Mouse (Mus musculus): Measurements from ENCODE around the gene Gm21887. TPM values are rescaled to one million over a fixed set of nuclear protein-coding genes. Genes with fewer than 3 reads are reported as not detected.
"Not testable (repeated sequence)": the region's sequence is repeated elsewhere in the genome, so short reads cannot be mapped to it uniquely, and the experiment has no call there.

The Gm21887 gene
- polyA plus RNA-seq, 1 experiment from 2014 or later = 169 TPM

DNA sequence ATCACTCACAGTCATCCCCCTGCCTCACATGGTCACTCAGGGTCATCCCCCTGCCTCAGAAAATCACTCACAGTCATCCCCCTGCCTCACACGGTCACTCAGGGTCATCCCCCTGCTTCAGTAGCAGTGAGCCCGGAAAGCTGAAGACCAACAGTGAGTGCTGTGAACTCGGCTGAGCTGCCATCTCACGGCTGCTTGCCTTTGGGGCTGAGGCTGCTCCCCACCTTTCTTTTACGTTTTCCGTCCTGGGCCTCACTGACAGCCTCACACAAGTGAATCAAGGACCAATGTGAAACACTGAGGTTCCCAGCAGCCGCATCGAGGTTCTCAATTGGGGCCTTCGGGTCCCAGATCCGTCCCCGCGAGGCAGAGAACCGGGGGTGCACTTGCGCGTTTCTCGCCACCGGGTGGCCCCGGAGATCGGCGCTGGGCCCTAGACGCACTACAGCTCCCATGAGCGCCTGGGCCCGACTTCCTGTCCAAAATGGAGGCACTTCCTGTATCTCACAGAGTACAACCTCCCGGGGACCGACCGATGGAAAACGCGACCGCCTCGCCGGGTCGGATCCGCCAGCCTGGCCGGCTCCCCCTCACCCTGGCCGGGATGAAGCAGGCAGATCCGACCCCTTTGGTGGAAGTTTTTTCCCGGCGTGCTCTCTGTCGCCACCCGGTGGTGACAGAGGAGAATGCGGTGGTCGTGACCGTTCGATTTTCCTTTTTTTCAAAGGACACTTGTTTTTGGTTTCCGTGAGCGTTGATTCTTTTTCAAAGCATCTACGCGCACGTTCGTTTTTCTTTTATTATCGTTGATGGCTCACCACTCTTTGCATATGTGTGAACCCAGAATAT is 22.7 kb upstream of the Gm21887 start:
- WGBS = 60% methylated on average over 51 of the region's 51 CpGs
- Histone ChIP-seq H3K27ac (peak overlapping the region; percentile 35), H3K9me3 (peaks cover 74% of the 10 kb centered on the region)

DNA sequence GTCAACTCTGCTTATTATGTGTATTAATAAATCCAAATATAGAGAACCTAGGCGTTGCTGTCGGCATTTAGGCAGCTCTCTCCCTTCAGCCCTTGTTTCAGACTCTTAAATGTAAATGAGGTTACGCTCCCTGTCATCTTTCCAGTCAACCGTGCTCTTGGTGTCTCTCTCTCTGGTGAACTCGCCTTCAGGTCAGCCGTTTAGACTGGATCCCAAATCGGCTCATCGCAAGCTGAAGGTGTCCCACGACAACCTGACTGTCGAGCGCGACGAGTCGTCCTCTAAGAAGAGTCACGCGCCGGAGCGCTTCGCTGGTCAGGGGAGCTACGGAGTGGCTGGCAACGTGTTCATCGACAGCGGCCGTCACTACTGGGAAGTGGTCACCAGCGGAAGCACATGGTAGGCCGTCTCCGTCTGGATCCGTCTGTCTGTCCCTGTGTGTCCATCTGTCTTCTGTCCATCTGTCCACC is 22.1 kb upstream of the Gm21887 start:
- peaks cover 65% of the 10 kb centered on the region for H3K36me3 ChIP-seq

More for the DNA sequence above, 22.7 kb upstream of the Gm21887 start:
- H3K27me3 ChIP-seq; H3K4me1 ChIP-seq (replicated peaks): not testable (repeated sequence)
- peak; percentile 92 for ATAC-seq (ENCODE audit: low FRiP score)
- peak overlapping the region; percentile 26 for H3K4me3 ChIP-seq
- H3K9ac ChIP-seq = peak overlapping the region; percentile 30; the same call in 1 of the 2 replicates
- peaks cover 72% of the 10 kb centered on the region for H3K36me3 ChIP-seq
- H3K4me2 ChIP-seq = peak overlapping the region; percentile 38

DNA sequence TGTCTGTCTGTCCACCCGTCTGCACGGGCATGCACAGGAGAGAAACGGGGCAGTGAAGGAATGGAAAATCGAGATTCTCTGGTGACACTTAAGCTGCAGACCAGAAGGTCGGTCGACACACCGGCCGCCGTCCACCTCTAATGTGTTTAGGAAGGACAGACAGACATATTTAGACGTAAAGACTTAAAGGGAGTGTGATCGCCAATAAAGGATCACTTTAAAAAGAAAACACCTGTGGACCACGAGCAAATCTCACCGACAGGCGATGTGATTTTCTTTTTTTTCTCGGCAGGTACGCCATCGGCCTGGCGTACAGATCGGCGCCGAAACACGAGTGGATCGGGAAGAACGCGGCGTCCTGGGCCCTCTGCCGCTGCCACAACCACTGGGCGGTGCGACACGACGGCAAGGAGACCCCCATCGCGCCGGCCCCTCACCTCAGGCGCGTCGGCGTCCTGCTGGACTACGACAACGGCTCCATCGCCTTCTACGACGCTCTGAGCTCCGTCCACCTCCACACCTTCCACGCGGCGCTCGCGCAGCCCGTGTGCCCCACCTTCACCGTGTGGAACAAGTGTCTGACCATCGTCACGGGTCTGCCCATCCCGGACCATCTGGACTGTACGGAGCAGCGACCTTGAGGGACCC is 20.8 kb upstream of the Gm21887 start:
- WGBS = 94% methylated on average over 56 of the region's 56 CpGs
- peaks cover 53% of the 10 kb centered on the region for H3K36me3 ChIP-seq

More for the DNA sequence above, 22.1 kb upstream of the Gm21887 start:
- not testable (repeated sequence) for H3K4me3 ChIP-seq; H3K9ac ChIP-seq; H3K27me3 ChIP-seq; H3K4me1 ChIP-seq (replicated peaks); H3K4me2 ChIP-seq; H3K27ac ChIP-seq
- peak; percentile 14 for ATAC-seq (ENCODE audit: low FRiP score)
- peaks cover 67% of the 10 kb centered on the region for H3K9me3 ChIP-seq
- 87% methylated on average over 28 of the region's 28 CpGs for WGBS

DNA sequence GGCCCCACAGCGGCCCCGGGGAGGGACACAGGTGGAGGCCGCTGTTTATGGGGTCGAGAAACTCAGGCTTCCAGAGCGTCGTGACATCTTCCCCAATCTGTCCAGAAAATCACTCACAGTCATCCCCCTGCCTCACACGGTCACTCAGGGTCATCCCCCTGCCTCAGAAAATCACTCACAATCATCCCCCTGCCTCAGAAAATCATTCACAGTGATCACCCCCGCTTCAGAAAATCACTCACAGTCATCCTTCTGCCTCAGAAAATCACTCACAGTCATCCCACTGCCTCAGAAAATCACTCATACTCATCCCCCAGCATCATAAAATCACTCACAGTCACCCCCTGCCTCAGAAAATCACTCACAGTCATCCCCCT is 20.3 kb upstream of the Gm21887 start:
- H3K27me3 ChIP-seq; H3K4me2 ChIP-seq; ATAC-seq (ENCODE audit: low FRiP score); H3K9ac ChIP-seq; H3K4me1 ChIP-seq (replicated peaks); H3K27ac ChIP-seq: not testable (repeated sequence)
- WGBS = 87% methylated on average over 8 of the region's 8 CpGs
- Histone ChIP-seq H3K9me3 (peaks cover 49% of the 10 kb centered on the region), H3K4me3 (0 out of 2 replicates have a peak overlapping the region, but pooled peaks have one; percentile 2), H3K36me3 (peaks cover 48% of the 10 kb centered on the region)

More for the DNA sequence above, 20.8 kb upstream of the Gm21887 start:
- not testable (repeated sequence) for H3K9ac ChIP-seq; H3K4me1 ChIP-seq (replicated peaks); H3K4me2 ChIP-seq; H3K27me3 ChIP-seq; H3K27ac ChIP-seq
- Histone ChIP-seq H3K9me3 (peaks cover 54% of the 10 kb centered on the region), H3K4me3 (0 out of 2 replicates have a peak overlapping the region, but pooled peaks have one; percentile 2)
- peak; percentile 21 for ATAC-seq (ENCODE audit: low FRiP score)

DNA sequence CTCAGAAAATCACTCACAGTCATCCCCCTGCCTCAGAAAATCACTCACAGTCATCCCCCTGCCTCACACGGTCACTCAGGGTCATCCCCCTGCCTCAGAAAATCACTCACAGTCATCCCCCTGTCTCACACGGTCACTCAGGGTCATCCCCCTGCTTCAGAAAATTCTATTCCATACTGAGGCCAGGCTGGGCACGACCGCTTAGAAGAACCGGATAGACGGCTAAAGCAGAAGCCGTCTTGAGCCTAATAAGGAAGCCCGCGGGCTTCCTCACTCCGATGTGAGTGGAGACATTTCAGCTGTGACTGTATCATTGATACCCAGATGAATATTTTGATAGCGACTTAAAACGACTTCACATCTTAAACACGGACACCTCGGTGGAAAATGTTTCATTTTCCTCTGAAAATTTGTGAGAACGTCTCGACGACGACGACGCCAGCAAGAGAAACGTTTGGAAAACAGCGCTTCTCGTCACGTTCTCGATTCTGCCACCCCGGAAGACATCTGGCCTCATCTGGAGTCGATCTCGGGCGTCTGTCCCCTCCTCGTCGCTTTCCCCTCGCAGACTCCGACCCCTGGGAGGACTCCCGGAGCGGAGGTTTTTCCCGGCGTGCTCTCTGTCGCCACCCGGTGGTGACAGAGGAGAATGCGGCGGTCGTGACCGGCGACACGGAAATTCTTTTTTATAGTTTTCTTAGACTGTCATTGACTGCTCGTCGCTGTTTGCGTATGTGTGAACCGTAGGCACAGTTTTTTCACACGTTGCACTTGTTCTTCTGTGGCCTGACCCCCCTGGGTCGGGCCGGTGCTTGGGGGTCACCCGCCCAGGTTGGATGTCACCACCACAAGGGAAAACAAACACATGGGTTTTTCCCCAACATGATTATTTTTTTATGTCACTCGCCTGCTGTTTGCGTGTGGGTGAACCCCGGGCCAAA is 19.5 kb upstream of the Gm21887 start:
- WGBS = 80% methylated on average over 56 of the region's 56 CpGs
- not testable (repeated sequence) for H3K4me2 ChIP-seq; H3K27ac ChIP-seq; H3K4me1 ChIP-seq (replicated peaks); H3K4me3 ChIP-seq; ATAC-seq (ENCODE audit: low FRiP score); H3K27me3 ChIP-seq; H3K9ac ChIP-seq
- Histone ChIP-seq H3K9me3 (peaks cover 46% of the 10 kb centered on the region), H3K36me3 (peaks cover 41% of the 10 kb centered on the region)

DNA sequence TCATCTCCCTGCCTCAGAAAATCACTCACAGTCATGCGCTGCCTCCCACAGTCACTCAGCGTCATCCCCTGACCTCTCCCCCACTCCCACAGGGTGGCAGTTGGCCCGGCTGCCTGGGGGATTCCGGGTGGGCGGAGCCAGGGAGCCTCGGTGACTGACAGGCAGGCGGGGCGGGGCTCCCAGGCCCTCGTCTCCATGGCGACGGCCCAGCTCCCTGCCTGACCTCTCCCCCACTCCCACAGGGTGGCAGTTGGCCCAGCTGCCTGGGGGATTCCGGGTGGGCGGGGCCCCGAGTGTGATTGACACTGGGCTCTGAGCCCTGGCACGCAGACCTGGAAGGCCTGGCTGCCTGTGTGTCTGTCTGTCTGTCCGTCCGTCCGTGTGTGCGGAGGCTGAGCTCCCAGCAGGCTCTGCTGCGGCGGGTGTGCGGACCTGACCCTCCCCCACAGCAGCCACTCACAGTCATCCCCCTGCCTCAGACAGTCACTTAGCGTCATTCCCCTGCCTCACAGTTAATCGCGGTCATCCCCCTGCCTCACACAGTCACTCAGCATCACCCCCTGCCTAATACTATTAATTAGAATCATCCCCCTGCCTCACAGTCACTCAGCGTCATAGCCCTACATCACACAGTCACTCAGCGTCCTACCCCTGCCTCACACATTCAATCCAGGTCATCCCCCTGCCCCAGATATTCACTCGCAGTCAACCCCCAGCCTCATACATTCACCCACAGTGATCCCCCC is 18.2 kb upstream of the Gm21887 start:
- H3K27ac ChIP-seq; H3K9ac ChIP-seq; H3K27me3 ChIP-seq; H3K4me1 ChIP-seq (replicated peaks): not testable (repeated sequence)
- peak; percentile 9; the same call in 1 of the 2 replicates for ATAC-seq (ENCODE audit: low FRiP score)
- H3K4me3 ChIP-seq = peak overlapping the region; percentile 21
- H3K9me3 ChIP-seq = peaks cover 37% of the 10 kb centered on the region
- H3K4me2 ChIP-seq = peak overlapping the region; percentile 38; the same call in 1 of the 2 replicates
- peaks cover 32% of the 10 kb centered on the region for H3K36me3 ChIP-seq
- WGBS = 40% methylated on average over 21 of the region's 28 CpGs

DNA sequence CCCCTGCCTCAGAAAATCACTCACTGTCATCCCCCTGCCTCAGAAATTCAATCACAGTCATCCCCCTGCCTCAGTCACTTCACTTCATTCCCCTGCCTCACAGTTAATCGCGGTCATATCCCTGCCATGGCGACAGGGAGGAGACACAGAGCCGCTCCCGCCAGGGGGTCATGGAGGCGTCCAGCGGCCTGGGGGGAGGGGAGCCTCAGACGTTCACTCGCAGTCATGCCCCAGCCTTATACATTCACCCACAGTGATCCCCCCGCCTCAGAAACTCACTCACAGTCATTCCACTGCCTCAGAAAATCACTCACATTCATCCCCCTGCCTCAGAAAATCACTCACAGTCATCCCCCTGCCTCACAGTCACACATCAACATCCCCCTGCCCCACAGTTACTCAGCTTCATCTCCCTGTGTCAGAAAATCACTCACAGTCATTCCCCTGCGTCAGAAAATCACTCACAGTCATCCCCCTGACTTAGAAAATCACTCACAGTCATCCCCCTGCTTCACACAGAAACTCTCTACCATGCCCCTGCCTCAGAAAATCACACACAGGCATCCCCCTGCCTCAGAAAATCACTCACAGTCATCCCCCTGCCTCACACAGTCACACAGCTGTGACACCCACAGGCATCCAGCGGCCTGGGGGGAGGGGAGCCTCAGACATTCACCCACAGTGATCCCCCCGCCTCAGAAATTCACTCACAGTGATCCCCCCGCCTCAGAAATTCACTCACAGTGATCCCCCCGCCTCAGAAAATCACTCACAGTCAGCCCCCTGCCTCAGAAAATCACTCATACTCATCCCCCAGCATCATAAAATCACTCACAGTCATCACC is 17.2 kb upstream of the Gm21887 start:
- H3K36me3 ChIP-seq = peaks cover 27% of the 10 kb centered on the region

DNA sequence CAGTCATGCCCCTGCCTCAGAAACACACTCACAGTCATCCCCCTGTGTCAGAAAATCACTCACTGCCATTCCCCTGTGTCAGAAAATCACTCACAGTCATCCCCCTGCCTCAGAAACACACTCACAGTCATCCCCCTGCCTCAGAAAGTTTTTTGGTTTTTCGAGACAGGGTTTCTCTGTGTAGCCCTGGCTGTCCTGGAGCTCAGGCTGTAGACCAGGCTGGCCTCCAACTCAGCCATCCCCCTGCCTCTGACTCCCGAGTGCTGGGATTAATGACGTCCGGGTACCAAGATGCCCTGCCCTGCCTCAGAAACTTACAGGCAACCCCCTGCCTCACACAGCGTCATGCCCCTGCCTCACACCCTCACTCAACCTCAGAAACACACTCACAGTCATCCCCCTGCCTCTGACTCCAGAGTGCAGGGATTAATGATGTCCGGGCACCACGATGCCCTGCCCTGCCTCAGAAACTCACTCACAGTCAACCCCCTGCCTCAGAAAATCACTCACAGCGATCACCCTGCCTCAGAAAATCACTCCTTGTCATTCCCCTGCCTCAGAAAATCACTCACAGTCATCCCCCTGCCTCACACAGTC is 16.4 kb upstream of the Gm21887 start:
- 58% methylated on average over 5 of the region's 8 CpGs for whole genome bisulfite sequencing
- not testable (repeated sequence) for H3K9ac ChIP-seq; H3K27me3 ChIP-seq; H3K4me1 ChIP-seq (replicated peaks); H3K4me2 ChIP-seq; H3K27ac ChIP-seq; ATAC-seq (ENCODE audit: low FRiP score); H3K4me3 ChIP-seq
- peaks cover 28% of the 10 kb centered on the region for H3K9me3 ChIP-seq
- peaks cover 23% of the 10 kb centered on the region for H3K36me3 ChIP-seq

More for the DNA sequence above, 17.2 kb upstream of the Gm21887 start:
- 32% methylated on average over 10 of the region's 15 CpGs for WGBS
- not testable (repeated sequence) for H3K27me3 ChIP-seq; H3K27ac ChIP-seq; ATAC-seq (ENCODE audit: low FRiP score); H3K4me3 ChIP-seq; H3K4me2 ChIP-seq; H3K9ac ChIP-seq; H3K4me1 ChIP-seq (replicated peaks)
- peaks cover 32% of the 10 kb centered on the region for H3K9me3 ChIP-seq

DNA sequence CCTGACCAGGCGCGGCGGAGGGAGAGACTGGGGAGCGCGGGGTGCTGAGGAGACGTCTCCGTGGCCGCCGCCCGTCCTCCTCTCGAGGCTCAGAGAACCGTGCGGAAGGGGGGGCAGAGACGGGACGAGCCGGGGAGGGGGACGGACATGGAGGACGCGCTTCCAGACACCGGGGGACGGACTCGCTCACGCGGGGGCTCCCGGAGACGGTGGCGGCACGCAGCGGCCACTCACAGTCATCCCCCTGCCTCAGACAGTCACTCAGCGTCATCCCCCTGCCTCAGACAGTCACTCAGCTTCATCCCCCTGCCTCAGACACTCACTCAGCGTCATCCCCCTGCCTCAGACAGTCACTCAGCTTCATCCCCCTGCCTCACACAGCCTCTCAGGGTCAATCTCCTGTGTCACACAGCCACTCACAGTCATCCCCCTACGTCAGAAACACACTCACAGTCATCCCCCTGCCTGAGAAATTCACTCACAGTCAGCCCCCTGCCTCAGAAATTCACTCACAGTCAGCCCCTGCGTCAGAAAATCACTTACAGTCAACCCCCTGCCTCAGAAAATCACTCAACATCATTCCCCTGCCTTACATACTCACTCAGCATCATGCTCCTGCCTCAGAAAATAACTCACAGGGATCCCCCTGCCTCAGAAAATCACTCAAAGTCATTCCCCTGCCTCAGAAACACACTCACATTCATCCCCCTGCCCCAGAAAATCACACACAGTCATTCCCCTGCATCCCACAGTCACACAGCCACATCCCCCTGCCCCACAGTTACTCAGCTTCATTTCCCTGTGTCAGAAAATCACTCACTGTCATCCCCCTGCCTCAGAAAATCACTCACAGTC is 15.2 kb upstream of the Gm21887 start:
- WGBS = 22% methylated on average over 3 of the region's 33 CpGs
- Histone ChIP-seq H3K9me3 (peaks cover 20% of the 10 kb centered on the region), H3K36me3 (peaks cover 14% of the 10 kb centered on the region)
- not testable (repeated sequence) for H3K9ac ChIP-seq; H3K4me1 ChIP-seq (replicated peaks); ATAC-seq (ENCODE audit: low FRiP score); H3K4me3 ChIP-seq; H3K27me3 ChIP-seq; H3K27ac ChIP-seq; H3K4me2 ChIP-seq
